Mouse (Mus musculus): ENCODE measurements around the gene 9930104L06Rik.

GRCm38 (mm10) chr4:124984871-124985670, 48.2 kb downstream of the 9930104L06Rik start:
- TF ChIP-seq CTCF (IDR thresholded peaks at IDR 0.05; ENCODE audit: insufficient read depth, low read depth, low read length) = no peak
- TF ChIP-seq POLR2A (IDR thresholded peaks at IDR 0.05; ENCODE audit: insufficient read depth, low read depth, low read length) = no peak
